Mouse (Mus musculus) embryonic stem cell, embryonic (primary cell): ENCODE results near the gene Il25.

ENCODE experiments used
- CTCF ChIA-PET, 4 experiments: fragments of 300-600 bp in 2 of 4; fragments of 350-600 bp in 2 of 4; sonication (Branson Sonifier 250); formaldehyde crosslinking; loops; one replicate each; lab custom pipeline; 2022; ENCODE audit warnings: inconsistent platforms in 2 of 4; lab: Charles Lee
- POLR2A ChIA-PET, 4 experiments: fragments of 300-600 bp in 2 of 4; fragments of 350-600 bp in 2 of 4; sonication (Branson Sonifier 250); formaldehyde crosslinking; loops; one replicate each; lab custom pipeline; 2022; ENCODE audit warnings: antibody characterized with exemption in 4 of 4, inconsistent platforms in 1 of 4; lab: Charles Lee

Il25 gene

DNA sequence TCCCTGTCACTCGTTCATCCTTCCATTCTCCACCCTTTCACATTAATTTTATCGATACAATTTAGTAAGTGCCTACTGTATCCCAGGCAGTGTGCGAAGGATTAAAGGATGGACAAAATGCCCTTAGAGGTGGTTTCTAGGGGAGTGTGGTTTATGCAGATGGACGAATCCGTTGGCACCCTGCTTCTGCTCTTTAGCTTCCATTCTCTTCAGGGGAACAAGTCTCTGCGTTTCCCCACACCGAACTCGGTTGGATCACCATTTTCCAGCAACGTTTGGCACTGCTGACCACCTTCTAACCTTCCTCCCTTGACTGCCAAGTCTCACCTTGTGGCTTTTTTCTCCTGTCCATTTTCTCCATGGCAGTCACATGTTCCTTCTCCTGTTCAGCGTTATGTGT lies 19.2 kb upstream of the Il25 start:
- POLR2A ChIA-PET: interaction anchor here (0.7 to 2.9 kb wide), 18 partner anchors 9 to 808 kb away, joined by 3 to 29 read pairs (median 4); partner anchors contain the start of genes Efs (in 3 of the 4) and Ngdn (in 1 of the 4)
- CTCF ChIA-PET: interaction anchor here in 2 of 4 experiments (1.1 to 1.5 kb wide), 2 partner anchors 13 to 26 kb away, joined by 3 to 4 read pairs; partner anchors contain the start of gene Efs (in 1 of the 2)

DNA sequence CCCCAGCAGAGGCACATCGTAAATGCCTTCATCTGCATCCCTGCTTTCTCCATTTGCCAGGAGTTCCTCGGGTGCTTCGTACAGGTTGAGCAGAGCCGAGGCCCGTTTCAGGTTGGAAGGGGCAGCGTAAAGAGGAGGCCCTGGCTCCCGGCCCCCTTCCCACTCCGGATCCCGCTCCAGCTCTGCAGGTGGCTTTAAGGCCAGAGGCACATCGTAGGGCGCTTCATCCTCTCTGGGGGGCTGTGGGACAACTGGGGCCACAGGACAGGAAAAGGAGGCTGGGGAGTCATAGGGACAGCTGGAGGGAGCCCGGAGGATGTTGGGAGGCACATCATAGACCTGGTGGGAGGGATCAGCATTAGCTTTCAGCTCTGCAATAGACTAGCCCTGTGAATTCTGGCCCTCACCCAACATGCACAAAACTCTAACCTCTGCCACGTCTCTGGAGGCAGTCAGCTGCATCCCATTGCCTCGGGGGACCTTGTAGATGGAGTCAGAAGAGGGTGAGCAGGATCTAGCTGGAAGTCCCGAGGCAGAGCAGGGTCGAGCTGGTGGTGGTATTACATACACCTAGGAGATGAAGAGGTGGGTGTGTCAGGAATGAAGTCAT lies 12.3 kb upstream of the Il25 start:
- CTCF ChIA-PET: interaction anchor here in 2 of 4 experiments (0.6 to 1.3 kb wide), 2 partner anchors 19 to 134 kb away, joined by 6 to 12 read pairs; no protein-coding TSS in a partner anchor
- POLR2A ChIA-PET: interaction anchor here (0.8 to 2.5 kb wide), 15 partner anchors 8 to 84 kb away, joined by 3 to 7 read pairs (median 4); partner anchors contain the start of gene Il25 (in 1 of the 4)

DNA sequence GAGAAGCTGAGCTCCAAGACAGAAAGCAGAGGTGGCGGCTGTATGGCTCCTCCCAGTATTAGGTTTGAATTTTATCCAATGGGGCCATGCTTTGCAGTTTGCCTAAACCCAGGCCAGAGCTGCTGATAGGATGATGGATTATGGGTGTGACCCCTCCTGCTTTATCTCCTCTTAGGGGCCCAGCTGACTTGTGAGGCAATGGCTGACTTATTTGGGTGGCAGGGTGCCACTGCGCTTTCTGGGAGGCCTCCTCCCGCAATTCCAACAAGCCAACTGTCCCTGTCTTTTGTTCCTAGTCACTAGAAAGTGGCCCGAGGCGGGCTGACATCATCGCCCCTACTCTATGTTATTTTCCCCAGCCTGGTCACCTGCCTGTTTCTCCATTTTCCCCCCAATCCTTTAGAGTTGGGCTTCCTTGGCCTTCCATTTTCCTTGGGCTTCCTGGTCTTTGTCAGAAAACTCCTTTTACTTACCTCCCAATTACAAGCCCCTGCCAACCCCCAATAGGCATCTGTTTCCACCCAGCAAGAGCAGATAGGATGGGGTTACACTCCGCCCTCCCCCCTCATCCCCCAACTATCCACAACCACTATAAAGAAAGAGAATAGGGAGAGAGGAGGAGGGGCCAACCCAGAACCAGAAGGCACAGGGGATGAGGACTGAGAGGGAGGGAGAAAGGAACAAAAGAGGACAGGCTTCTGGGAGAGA lies 7.7 kb upstream of the Il25 start:
- ChIA-PET POLR2A (interaction anchor here (0.6 to 3.7 kb wide), 20 partner anchors 12 to 562 kb away, joined by 3 to 30 read pairs (median 6); partner anchors contain the start of genes Slc22a17 (in 3 of the 4), Bcl2l2 (in 1 of the 4), Cmtm5 (in 1 of the 4) and Gm20521 (in 1 of the 4)), CTCF (interaction anchor here in 3 of 4 experiments (1.2 to 3.8 kb wide), 3 partner anchors 13 to 31 kb away, joined by 3 to 19 read pairs (median 3); no protein-coding TSS in a partner anchor)

DNA sequence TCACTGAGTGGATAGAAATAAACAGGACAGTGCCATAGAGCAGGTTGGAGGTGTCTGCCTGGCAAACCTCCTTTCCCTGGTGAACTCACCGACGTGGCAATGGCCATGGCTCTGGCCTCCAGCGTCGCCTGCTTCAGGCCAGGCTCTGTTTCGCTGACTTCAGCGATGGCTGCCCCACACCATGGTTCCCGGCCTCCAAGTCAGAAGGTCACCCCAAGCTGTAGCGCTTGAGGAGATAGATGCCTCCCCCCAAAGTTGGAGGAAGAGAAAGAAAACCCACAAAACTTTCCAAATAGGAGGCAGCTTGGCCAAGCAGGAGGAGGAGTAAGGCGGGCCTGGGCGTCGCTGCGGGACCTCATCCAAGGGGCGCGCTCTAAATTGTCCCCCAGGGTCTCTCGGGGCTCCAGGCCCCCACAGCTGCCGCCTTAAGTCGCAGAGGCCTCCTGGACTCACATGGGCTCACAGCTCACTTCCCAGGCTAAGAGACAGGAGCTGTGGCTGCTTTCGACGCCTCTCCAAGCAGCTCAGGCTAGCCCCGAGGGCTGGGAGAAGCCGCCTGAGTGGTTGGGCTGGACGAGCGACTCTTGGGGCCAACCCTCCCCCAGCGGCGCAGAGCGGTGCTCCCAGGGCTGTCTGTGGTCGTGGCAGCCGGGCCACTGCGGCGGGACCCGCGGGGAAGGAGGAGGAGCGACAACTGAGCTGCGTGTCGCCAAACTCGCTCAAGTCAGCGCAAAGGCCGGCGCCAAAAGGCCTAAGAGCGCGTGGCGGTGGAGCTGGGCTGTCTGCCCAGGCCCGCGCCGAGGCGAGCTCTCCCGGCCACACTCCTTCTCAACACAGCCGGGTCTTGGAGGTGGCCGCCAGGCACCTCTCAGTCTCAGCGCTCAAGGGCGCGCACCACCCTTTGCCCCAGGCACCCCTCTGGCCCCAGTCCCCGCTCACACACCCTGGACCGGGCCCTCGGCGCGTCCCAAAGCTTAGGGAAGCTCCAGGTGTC lies 6.8 kb upstream of the Il25 start, which contains the start of gene Efs:
TSS of gene Efs (minus strand) at position 778 of the 994 bp plus-strand sequence.
- CTCF ChIA-PET: interaction anchor here (0.6 to 3.8 kb wide), 19 partner anchors 10 to 554 kb away, joined by 3 to 19 read pairs (median 4); partner anchors contain the start of genes Cmtm5 (in 3 of the 4), Ngdn (in 1 of the 4), Slc22a17 (in 1 of the 4) and Thtpa (in 1 of the 4)
- POLR2A ChIA-PET: interaction anchor here (0.5 to 3.7 kb wide), 60 partner anchors 9 to 635 kb away, joined by 3 to 30 read pairs (median 5); partner anchors contain the start of genes Ngdn (in 4 of the 4), 1700123O20Rik (in 3 of the 4), Bcl2l2 (in 3 of the 4) and Gm20521 (in 3 of the 4)

DNA sequence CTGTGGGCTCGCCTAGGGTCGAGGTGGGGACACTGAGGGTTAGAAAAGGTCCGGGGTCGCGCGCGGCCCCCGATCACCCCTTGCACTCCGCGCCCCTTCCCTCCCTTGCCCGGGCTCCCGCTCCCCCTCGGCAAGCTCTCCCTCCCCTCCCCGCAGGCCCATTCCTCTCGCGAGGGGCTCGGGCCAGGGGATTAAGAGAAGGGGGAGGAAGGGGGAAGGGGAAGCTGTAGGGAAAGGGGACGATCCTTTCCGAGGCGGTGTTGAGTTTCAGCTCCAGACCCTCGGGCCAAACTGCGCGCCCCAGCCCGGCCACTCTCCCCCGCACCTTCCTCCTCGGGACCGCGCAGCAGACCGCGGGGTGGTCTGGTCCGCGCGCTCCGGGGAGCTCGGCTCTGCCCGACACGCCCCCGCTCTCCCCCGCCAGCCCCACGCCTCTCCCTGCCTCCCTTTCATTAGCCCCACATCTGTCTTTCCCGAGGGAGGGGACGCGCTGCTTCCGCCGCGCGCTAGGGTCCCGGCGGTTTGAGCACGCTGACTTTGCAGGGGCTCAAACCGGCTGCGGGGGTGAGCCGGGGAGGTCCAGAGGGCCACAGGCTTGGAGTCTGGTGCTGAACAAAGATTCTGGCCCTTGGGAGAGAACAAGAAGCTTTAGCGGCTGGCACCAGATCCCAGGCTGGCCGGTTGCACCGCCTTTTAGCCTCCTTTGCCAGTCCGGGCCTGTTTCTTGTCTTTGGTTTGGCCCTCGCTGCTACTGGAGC lies 5.9 kb upstream of the Il25 start:
- POLR2A ChIA-PET: interaction anchor here (0.6 to 3.7 kb wide), 71 partner anchors 8 to 634 kb away, joined by 3 to 30 read pairs (median 4); partner anchors contain the start of genes Ngdn (in 4 of the 4), Slc22a17 (in 4 of the 4), 1700123O20Rik (in 3 of the 4) and Bcl2l2 (in 3 of the 4)
- CTCF ChIA-PET: interaction anchor here (0.6 to 3.8 kb wide), 22 partner anchors 9 to 596 kb away, joined by 3 to 19 read pairs (median 4); partner anchors contain the start of genes Cmtm5 (in 3 of the 4), Ngdn (in 1 of the 4), Slc22a17 (in 1 of the 4) and Thtpa (in 1 of the 4)

DNA sequence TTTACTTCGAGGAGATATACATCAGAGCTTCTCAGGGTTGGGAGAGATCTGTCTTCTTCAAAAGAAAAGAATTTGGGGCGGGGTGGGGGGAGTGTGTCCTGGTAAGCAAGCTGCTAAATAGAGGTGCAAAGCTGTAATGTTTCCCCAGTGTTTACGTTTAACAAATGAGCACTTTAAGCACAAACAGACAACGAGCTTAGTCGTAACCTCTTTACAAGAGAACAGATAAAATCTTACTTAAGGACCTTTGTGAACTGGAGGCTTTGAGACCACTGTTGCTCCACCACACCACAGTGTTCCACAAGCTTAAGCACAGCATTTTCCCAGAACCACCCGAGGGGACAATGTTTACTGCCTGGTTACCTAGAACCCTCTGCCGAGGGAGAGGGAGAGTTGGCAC lies 5.2 kb upstream of the Il25 start:
- ChIA-PET CTCF (interaction anchor here (0.6 to 3.8 kb wide), 14 partner anchors 8 to 400 kb away, joined by 3 to 19 read pairs (median 5); partner anchors contain the start of genes Cmtm5 (in 2 of the 4) and Thtpa (in 1 of the 4)), POLR2A (interaction anchor here (0.6 to 3.7 kb wide), 42 partner anchors 10 to 290 kb away, joined by 3 to 30 read pairs (median 6); partner anchors contain the start of genes Bcl2l2 (in 3 of the 4), Gm20521 (in 3 of the 4), Slc22a17 (in 3 of the 4) and 1700123O20Rik (in 2 of the 4))

GRCm38 (mm10) chr14:54929801-54930200 lies 2.7 kb upstream of the Il25 start:
- CTCF ChIA-PET: no interaction called here
- POLR2A ChIA-PET: interaction anchor here (0.5 to 2.0 kb wide), 17 partner anchors 9 to 342 kb away, joined by 3 to 8 read pairs (median 4); partner anchors contain the start of genes Ngdn (in 2 of the 4) and Slc22a17 (in 1 of the 4)

- ChIA-PET CTCF (interaction anchor here in 3 of 4 experiments (0.6 to 1.2 kb wide), 2 partner anchors 9 to 75 kb away, joined by 3 to 6 read pairs (median 5); no protein-coding TSS in a partner anchor), POLR2A (interaction anchor here (0.5 to 2.0 kb wide), 23 partner anchors 9 to 343 kb away, joined by 3 to 8 read pairs (median 3); partner anchors contain the start of genes Ngdn (in 2 of the 4) and Slc22a17 (in 1 of the 4))
Observed at GRCm38 (mm10) chr14:54930431-54930830, 2.1 kb upstream of the Il25 start.

DNA sequence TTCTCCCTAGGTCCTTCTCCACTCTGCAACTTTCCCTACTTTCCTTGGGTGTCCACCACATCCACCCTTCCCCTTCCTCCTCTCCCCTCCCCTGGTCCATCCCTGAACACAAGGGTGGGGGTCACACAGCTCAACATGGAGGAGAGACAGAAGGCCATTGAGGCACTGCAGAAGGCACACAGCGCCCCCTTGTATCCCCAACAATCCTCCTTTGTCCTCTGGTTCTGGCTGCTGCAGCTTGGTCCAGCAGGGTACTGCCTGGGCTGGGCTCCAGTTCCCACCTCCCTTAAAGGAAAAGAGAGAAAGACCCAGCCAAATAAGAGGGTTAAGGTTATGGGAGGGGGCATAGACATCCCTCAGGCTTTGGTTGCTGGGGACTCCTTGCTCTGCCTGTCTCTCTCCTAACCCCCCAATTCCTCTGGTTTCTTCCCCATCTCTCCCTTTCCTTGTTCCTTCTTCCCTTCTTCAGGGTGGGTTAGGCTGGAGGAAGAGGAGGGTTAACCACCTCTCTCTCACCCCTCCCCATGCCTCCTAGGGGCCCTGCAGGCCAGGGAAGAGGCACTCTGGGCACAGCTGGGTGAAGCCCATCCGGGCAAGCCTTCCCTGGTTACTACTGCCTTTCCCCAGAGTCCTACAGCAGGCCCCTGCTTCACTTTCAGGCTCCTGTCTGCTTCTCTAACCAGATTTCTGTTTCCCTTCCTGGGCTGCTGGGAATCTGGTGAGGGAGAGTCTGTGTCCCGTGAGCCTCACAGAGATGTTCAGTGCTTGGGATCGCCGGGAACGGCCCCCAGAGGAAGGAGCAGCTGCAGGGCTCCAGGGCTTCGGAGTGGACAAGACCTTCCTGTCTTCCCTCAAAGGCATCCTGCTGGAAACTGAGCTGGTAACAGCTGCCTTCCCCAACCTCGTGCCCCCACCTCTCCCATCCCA lies 3.7 kb downstream of the Il25 start, which contains the start of gene Cmtm5:
TSS of gene Cmtm5 (plus strand) at position 358 of the 927 bp plus-strand sequence.
- POLR2A ChIA-PET: interaction anchor here in 3 of 4 experiments (0.6 to 3.3 kb wide), 8 partner anchors 9 to 200 kb away, joined by 3 to 28 read pairs (median 4); partner anchors contain the start of genes Efs (in 2 of the 3) and Ngdn (in 1 of the 3)

GRCm38 (mm10) chr14:54936831-54937160 lies 4.3 kb downstream of the Il25 start:
- POLR2A ChIA-PET: interaction anchor here in 3 of 4 experiments (1.0 to 3.3 kb wide), 5 partner anchors 10 to 42 kb away, joined by 3 to 28 read pairs (median 4); partner anchors contain the start of gene Efs (in 2 of the 3)
- CTCF ChIA-PET: interaction anchor here in 2 of 4 experiments (0.6 to 1.7 kb wide), 2 partner anchors 10 to 34 kb away, joined by 3 to 13 read pairs; partner anchors contain the start of gene Efs (in 1 of the 2)

More for the DNA sequence above, 3.7 kb downstream of the Il25 start, which contains the start of gene Cmtm5:
- CTCF ChIA-PET: interaction anchor here in 3 of 4 experiments (0.6 to 2.1 kb wide), 7 partner anchors 9 to 278 kb away, joined by 3 to 13 read pairs (median 4); partner anchors contain the start of gene Efs (in 3 of the 3)

DNA sequence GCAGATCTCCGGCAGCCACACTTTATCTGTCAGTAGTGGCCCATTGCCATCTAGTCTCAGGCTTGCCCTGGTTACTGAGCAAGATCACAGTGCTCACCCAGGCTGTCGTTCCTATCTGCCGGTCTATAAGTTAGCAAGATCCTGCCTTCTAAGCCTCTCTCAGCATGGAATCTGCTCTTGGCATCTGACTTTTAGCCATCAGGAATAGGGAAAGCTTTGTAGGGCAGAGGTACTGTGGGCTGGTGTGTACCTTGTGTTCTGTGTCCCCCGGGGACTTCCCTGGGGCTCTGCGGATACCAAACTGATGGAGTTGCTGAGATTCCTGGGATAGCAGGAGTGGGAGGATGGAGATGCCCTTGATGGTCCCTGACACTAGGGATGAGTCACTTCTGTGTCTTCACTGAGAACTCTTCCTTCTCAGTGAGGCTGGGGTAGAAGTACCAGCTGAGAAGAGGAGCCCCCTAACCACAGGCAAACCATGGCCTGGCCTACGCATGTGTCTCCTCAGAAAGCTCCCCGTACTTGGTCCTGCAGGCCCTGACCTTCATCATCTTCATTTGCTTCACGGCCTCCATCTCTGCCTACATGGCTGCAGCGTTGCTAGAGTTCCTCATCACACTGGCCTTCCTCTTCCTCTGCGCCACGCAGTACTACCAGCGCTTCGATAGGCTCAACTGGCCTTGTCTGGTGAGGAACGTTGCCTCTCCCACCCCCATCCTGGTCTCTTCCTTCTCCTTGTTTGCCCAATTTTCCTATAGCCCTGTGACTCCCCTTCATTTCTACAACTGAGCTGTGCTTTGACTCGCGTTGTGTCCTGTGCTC lies 5.1 kb downstream of the Il25 start:
- POLR2A ChIA-PET: interaction anchor here in 3 of 4 experiments (1.0 to 3.3 kb wide), 6 partner anchors 11 to 43 kb away, joined by 3 to 28 read pairs (median 4); partner anchors contain the start of gene Efs (in 2 of the 3)
- CTCF ChIA-PET: interaction anchor here in 1 of 4 experiments (1.6 kb wide), 1 partner anchor 12 kb away, joined by 3 read pairs; no protein-coding TSS in a partner anchor

DNA sequence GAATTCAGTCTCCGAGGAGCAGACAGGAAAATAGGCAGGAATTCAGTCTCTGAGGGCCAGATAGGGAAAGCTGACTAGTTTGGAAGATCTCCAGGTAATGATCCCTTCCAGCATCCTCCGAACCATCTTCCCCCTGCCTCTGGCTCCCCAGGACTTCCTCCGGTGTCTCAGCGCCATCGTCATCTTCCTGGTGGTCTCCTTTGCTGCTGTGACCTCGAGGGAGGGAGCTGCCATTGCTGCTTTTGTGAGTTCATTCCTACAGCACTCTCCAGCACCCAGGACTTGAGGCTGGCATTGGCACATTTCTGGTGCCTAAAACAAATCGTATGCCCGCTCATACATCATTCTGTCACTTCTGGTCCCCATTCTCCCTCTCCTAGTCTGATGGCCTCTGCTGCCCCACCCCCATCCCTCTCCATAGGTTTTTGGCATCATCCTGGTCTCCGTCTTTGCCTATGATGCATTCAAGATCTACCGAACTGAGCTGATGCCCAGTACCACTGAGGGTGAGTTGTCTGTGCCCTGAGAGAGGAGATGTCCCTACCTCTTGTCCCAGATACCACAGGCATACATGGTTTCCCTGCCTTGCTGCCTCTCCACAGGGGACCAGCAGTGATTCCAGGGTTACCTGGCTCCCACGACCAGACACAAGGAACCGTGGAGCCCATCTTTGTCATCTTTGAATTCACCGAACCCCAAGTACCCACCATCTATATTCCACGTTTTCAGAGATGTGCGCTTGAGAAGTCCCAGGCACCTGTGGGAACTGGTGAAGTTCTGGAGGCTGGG lies 6.1 kb downstream of the Il25 start:
- POLR2A ChIA-PET: interaction anchor here (0.9 to 3.3 kb wide), 17 partner anchors 8 to 227 kb away, joined by 3 to 28 read pairs (median 4); partner anchors contain the start of genes Efs (in 2 of the 4), Ngdn (in 2 of the 4) and Slc22a17 (in 1 of the 4)
- CTCF ChIA-PET: interaction anchor here (0.6 to 1.8 kb wide), 27 partner anchors 10 to 472 kb away, joined by 3 to 19 read pairs (median 5); partner anchors contain the start of genes Efs (in 4 of the 4), Ngdn (in 2 of the 4) and Ppp1r3e (in 2 of the 4)
